Comparison of ENCODE assay signal across 19 mouse cellular contexts in the genomic region with DNA sequence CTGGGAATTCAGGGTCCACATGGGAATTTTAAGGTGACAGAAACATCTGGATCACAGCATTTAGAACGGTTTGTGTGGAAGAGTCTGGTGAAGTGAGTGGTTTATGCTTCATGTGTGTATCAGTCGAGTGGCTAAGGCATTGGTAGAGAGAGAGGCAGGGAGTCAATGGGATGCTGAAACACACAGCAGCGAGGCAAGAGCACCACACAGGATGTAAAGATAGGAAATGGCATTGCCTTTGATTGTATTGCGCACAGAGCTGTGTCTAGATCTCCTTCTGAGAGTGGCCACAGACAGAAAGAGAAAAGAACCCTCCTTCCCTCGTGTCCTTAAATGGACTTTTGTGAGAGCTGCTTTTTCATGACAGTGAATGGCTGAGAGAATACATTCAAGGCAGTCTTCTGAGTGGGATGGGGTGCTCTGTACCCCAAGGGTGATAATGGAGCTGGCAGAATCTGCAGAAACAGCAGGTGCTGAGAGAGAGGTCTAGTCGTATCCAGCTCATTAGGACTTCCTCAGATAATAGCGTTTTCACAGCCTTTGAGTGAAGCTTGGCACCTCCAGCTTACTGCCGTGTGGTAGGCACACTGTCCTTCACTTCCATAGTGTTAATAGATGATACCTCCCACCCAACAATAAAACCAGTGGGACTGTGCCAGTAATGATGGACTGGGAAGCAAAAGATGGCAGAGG.
A peak's percentile ranks its signal among the peaks of the same experiment; 100 is the strongest.
DNase-seq lines count a peak whose midpoint lies in the region; ATAC-seq and TF ChIP-seq lines count a peak whose summit lies in the region.
"Had no signal": no experiment of that assay in that cellular context is flagged by ENCODE, and none has a peak within 500 bp of the region (broad histone marks: within the 10 kb centered on the region; RNA-seq: fewer than 3 reads in every experiment).

No protein-coding gene starts in this region.

- no peak overlapping the region for H3K4me2 ChIP-seq in hindbrain, embryonic 15.5 days
- H3K4me2 ChIP-seq in hindbrain, embryonic 12.5 days (replicated peaks), result no peak overlapping the region
- no peak overlapping the region for H3K4me2 ChIP-seq in forebrain, embryonic 14.5 days (ENCODE audit: low read length)
- no peak overlapping the region for H3K4me2 ChIP-seq in midbrain, embryonic 15.5 days
- H3K4me2 ChIP-seq in lung, postnatal 0 days (replicated peaks; ENCODE audit: low read depth, low read length), result no peak overlapping the region
- H3K4me2 ChIP-seq: heart, embryonic 15.5 days; limb, embryonic 13.5 days; lung, embryonic 15.5 days; neural tube, embryonic 12.5 days; stomach, embryonic 15.5 days had no signal

- H3K27me3 ChIP-seq in hindbrain, embryonic 15.5 days, result no peaks in the 10 kb centered on the region
- no peaks in the 10 kb centered on the region for H3K27me3 ChIP-seq in hindbrain, embryonic 12.5 days
- H3K27me3 ChIP-seq in forebrain, embryonic 14.5 days (replicated peaks; ENCODE audit: control insufficient read depth, insufficient read depth, low read length), result no peaks in the 10 kb centered on the region
- H3K27me3 ChIP-seq in midbrain, embryonic 15.5 days (replicated peaks), result no peaks in the 10 kb centered on the region
- no peaks in the 10 kb centered on the region for H3K27me3 ChIP-seq in lung, postnatal 0 days (replicated peaks; ENCODE audit: insufficient read depth, low read length)
- H3K27me3 ChIP-seq: heart, embryonic 15.5 days; limb, embryonic 13.5 days; lung, embryonic 15.5 days; neural tube, embryonic 12.5 days; stomach, embryonic 15.5 days had no signal

- no peaks in the 10 kb centered on the region for H3K36me3 ChIP-seq in hindbrain, embryonic 15.5 days
- H3K36me3 ChIP-seq in hindbrain, embryonic 12.5 days, result no peaks in the 10 kb centered on the region
- no peaks in the 10 kb centered on the region for H3K36me3 ChIP-seq in forebrain, embryonic 14.5 days (ENCODE audit: control insufficient read depth, insufficient read depth, low read length)
- no peaks in the 10 kb centered on the region for H3K36me3 ChIP-seq in midbrain, embryonic 15.5 days (replicated peaks)
- H3K36me3 ChIP-seq in lung, postnatal 0 days (ENCODE audit: insufficient read depth, low read length), result no peaks in the 10 kb centered on the region
- H3K36me3 ChIP-seq: heart, embryonic 15.5 days; limb, embryonic 13.5 days; lung, embryonic 15.5 days; neural tube, embryonic 12.5 days; stomach, embryonic 15.5 days had no signal

- peak; percentile 58 for ATAC-seq in hindbrain, embryonic 15.5 days (ENCODE audit: low FRiP score, low read depth)
- ATAC-seq in hindbrain, embryonic 12.5 days (ENCODE audit: low FRiP score), result no peak
- peak; percentile 91 for ATAC-seq in forebrain, embryonic 14.5 days
- ATAC-seq in midbrain, embryonic 15.5 days (replicated peaks), result peak; percentile 63
- ATAC-seq in lung, postnatal 0 days, result no peak
- ATAC-seq: intestine, postnatal 0 days had no signal

- no peak overlapping the region for H3K27ac ChIP-seq in hindbrain, embryonic 15.5 days (replicated peaks)
- H3K27ac ChIP-seq in hindbrain, embryonic 12.5 days, result no peak overlapping the region
- peak overlapping the region; percentile 40; the same call in 1 of the 2 replicates for H3K27ac ChIP-seq in forebrain, embryonic 14.5 days (ENCODE audit: low read depth, low read length)
- no peak overlapping the region for H3K27ac ChIP-seq in midbrain, embryonic 15.5 days
- no peak overlapping the region for H3K27ac ChIP-seq in lung, postnatal 0 days (ENCODE audit: low read length)
- H3K27ac ChIP-seq in gastrocnemius, adult 2 months, result no peak overlapping the region
- H3K27ac ChIP-seq: heart, embryonic 15.5 days; limb, embryonic 13.5 days; liver, embryonic 14.5 days; lung, embryonic 15.5 days; neural tube, embryonic 12.5 days; stomach, embryonic 15.5 days had no signal

- H3K4me3 ChIP-seq in hindbrain, embryonic 15.5 days, result no peak overlapping the region
- H3K4me3 ChIP-seq in hindbrain, embryonic 12.5 days, result no peak overlapping the region
- no peak overlapping the region for H3K4me3 ChIP-seq in forebrain, embryonic 14.5 days (ENCODE audit: low read depth, low read length)
- H3K4me3 ChIP-seq in midbrain, embryonic 15.5 days, result no peak overlapping the region
- no peak overlapping the region for H3K4me3 ChIP-seq in lung, postnatal 0 days (ENCODE audit: low read depth, low read length)
- H3K4me3 ChIP-seq in gastrocnemius, adult 2 months, result no peak overlapping the region
- H3K4me3 ChIP-seq: heart, embryonic 15.5 days; limb, embryonic 13.5 days; lung, embryonic 15.5 days; neural tube, embryonic 12.5 days; stomach, embryonic 15.5 days had no signal

- peak; percentile 91 for DNase-seq in brain, embryonic 14.5 days (ENCODE audit: low read depth)
- peak; percentile 87 for DNase-seq in forebrain, embryonic 14.5 days (ENCODE audit: low spot score)
- no peak for DNase-seq in lung, postnatal 0 days (ENCODE audit: low spot score)
- no peak for DNase-seq in gastrocnemius, adult 2 months
- DNase-seq: adrenal gland, postnatal 36 days; cerebellum, adult 8-10 months; gastrocnemius, postnatal 36 days; heart, postnatal 4 days; thymus, adult 18-20 months had no signal

- H3K4me1 ChIP-seq in hindbrain, embryonic 15.5 days (replicated peaks), result peaks cover 5% of the 10 kb centered on the region
- no peaks in the 10 kb centered on the region for H3K4me1 ChIP-seq in hindbrain, embryonic 12.5 days
- H3K4me1 ChIP-seq in forebrain, embryonic 14.5 days (ENCODE audit: control insufficient read depth, insufficient read depth, low read length), result peaks cover 9% of the 10 kb centered on the region; the same call in 1 of the 2 replicates
- H3K4me1 ChIP-seq in midbrain, embryonic 15.5 days, result no peaks in the 10 kb centered on the region
- no peaks in the 10 kb centered on the region for H3K4me1 ChIP-seq in lung, postnatal 0 days (ENCODE audit: insufficient read depth, low read depth, low read length)
- H3K4me1 ChIP-seq: heart, embryonic 15.5 days; limb, embryonic 13.5 days; lung, embryonic 15.5 days; neural tube, embryonic 12.5 days; stomach, embryonic 15.5 days had no signal

- TF ChIP-seq POLR2A in brain, embryonic 14.5 days (IDR thresholded peaks at IDR 0.05; ENCODE audit: borderline replicate concordance, extremely low read depth, insufficient read depth, insufficient read length, poor library complexity, severe bottlenecking), result no peak

- intact Hi-C loops in gastrocnemius, adult 2 months (cut with DNase I), result no loop called here

- 65% methylated on average over 8 of the region's 8 CpGs for WGBS in hindbrain, embryonic 15.5 days
- whole genome bisulfite sequencing in hindbrain, embryonic 12.5 days, result 76% methylated on average over 8 of the region's 8 CpGs
- WGBS in forebrain, embryonic 14.5 days, result 42% methylated on average over 8 of the region's 8 CpGs
- 62% methylated on average over 8 of the region's 8 CpGs for WGBS in midbrain, embryonic 15.5 days
- 71% methylated on average over 8 of the region's 8 CpGs for WGBS in lung, postnatal 0 days

- H3K9ac ChIP-seq in hindbrain, embryonic 15.5 days, result no peak overlapping the region
- no peak overlapping the region for H3K9ac ChIP-seq in hindbrain, embryonic 12.5 days
- H3K9ac ChIP-seq in forebrain, embryonic 14.5 days (ENCODE audit: low read length), result no peak overlapping the region
- no peak overlapping the region for H3K9ac ChIP-seq in midbrain, embryonic 15.5 days
- H3K9ac ChIP-seq in lung, postnatal 0 days (replicated peaks; ENCODE audit: low read depth), result no peak overlapping the region
- H3K9ac ChIP-seq: heart, embryonic 15.5 days; limb, embryonic 13.5 days; liver, embryonic 14.5 days; lung, embryonic 15.5 days; neural tube, embryonic 12.5 days; stomach, embryonic 15.5 days had no signal

- no peak for TF ChIP-seq EP300 in lung, postnatal 0 days (IDR thresholded peaks at IDR 0.05)

- no peak for TF ChIP-seq CTCF in brain, embryonic 14.5 days (IDR thresholded peaks at IDR 0.05; ENCODE audit: borderline replicate concordance, extremely low read depth, insufficient read depth, insufficient read length)
- no peak for TF ChIP-seq CTCF in lung, postnatal 0 days (IDR thresholded peaks at IDR 0.05)
- TF ChIP-seq CTCF in gastrocnemius, adult 2 months (IDR thresholded peaks at IDR 0.05), result no peak

- H3K9me3 ChIP-seq in hindbrain, embryonic 15.5 days, result no peaks in the 10 kb centered on the region
- H3K9me3 ChIP-seq in hindbrain, embryonic 12.5 days (replicated peaks), result no peaks in the 10 kb centered on the region
- no peaks in the 10 kb centered on the region for H3K9me3 ChIP-seq in forebrain, embryonic 14.5 days (replicated peaks; ENCODE audit: control insufficient read depth, low read length)
- no peaks in the 10 kb centered on the region for H3K9me3 ChIP-seq in midbrain, embryonic 15.5 days
- H3K9me3 ChIP-seq in lung, postnatal 0 days (ENCODE audit: low read length), result no peaks in the 10 kb centered on the region
- H3K9me3 ChIP-seq: heart, embryonic 15.5 days; limb, embryonic 13.5 days; lung, embryonic 15.5 days; neural tube, embryonic 12.5 days; stomach, embryonic 15.5 days had no signal

Comparison
In these comparisons a context has a peak if more than half of its experiments do, and no peak if none do; other contexts are left out.
1. ATAC-seq: peak in hindbrain, embryonic 15.5 days (single experiment), forebrain, embryonic 14.5 days (single experiment) and midbrain, embryonic 15.5 days (single experiment); none in hindbrain, embryonic 12.5 days (single experiment) and lung, postnatal 0 days (single experiment).
2. DNase-seq: peak in brain, embryonic 14.5 days (single experiment) and forebrain, embryonic 14.5 days (single experiment); none in lung, postnatal 0 days (single experiment) and gastrocnemius, adult 2 months (single experiment).